ENCODE assay signal across 19 mouse cellular contexts in genomic region chr6:116633741-116634695, GRCm38 (mm10). TPM values are rescaled to one million over a fixed set of nuclear protein-coding genes. Genes with fewer than 3 reads are reported as not detected.
A peak's percentile ranks its signal among the peaks of the same experiment; 100 is the strongest.
DNase-seq lines count a peak whose midpoint lies in the region; ATAC-seq and TF ChIP-seq lines count a peak whose summit lies in the region.
"Had no signal": no experiment of that assay in that cellular context is flagged by ENCODE, and none has a peak within 500 bp of the region (broad histone marks: within the 10 kb centered on the region; RNA-seq: fewer than 3 reads in every experiment).

No protein-coding gene starts in this region.

- no peak overlapping the region for H3K9ac ChIP-seq in heart, embryonic 13.5 days
- no peak overlapping the region for H3K9ac ChIP-seq in lung, postnatal 0 days (replicated peaks; ENCODE audit: low read depth)
- H3K9ac ChIP-seq in intestine, postnatal 0 days (ENCODE audit: low read depth, low read length): no peak overlapping the region
- H3K9ac ChIP-seq in stomach, embryonic 16.5 days (ENCODE audit: low read length): no peak overlapping the region
- H3K9ac ChIP-seq: forebrain, embryonic 15.5 days; kidney, embryonic 15.5 days; neural tube, embryonic 12.5 days had no signal

- no peak overlapping the region for H3K4me3 ChIP-seq in heart, embryonic 13.5 days
- H3K4me3 ChIP-seq in lung, postnatal 0 days (ENCODE audit: low read depth, low read length): no peak overlapping the region
- H3K4me3 ChIP-seq in intestine, postnatal 0 days (ENCODE audit: low read depth, low read length): no peak overlapping the region
- no peak overlapping the region for H3K4me3 ChIP-seq in stomach, embryonic 16.5 days (replicated peaks; ENCODE audit: low read length)
- H3K4me3 ChIP-seq: forebrain, embryonic 15.5 days; kidney, embryonic 15.5 days; neural tube, embryonic 12.5 days had no signal

- H3K36me3 ChIP-seq in heart, embryonic 13.5 days: no peaks in the 10 kb centered on the region
- H3K36me3 ChIP-seq in lung, postnatal 0 days (ENCODE audit: insufficient read depth, low read length): no peaks in the 10 kb centered on the region
- no peaks in the 10 kb centered on the region for H3K36me3 ChIP-seq in intestine, postnatal 0 days (ENCODE audit: control insufficient read depth, insufficient read depth)
- no peaks in the 10 kb centered on the region for H3K36me3 ChIP-seq in stomach, embryonic 16.5 days (ENCODE audit: control insufficient read depth, insufficient read depth, low read length)
- H3K36me3 ChIP-seq: forebrain, embryonic 15.5 days; kidney, embryonic 15.5 days had no signal

- no peak for TF ChIP-seq CTCF in lung, postnatal 0 days (IDR thresholded peaks at IDR 0.05)
- no peak for TF ChIP-seq CTCF in intestine, postnatal 0 days (IDR thresholded peaks at IDR 0.05; ENCODE audit: low read depth)

- no peak for DNase-seq in heart, postnatal 4 days
- no peak for DNase-seq in lung, postnatal 0 days (ENCODE audit: low spot score)
- DNase-seq in lung, adult 18-20 months: no peak
- DNase-seq: adrenal gland, postnatal 10 days; cerebellum, adult 8-10 months; thymus, postnatal 14 days had no signal

- 89% methylated on average over 17 of the region's 17 CpGs for WGBS in heart, embryonic 13.5 days
- 86% methylated on average over 17 of the region's 17 CpGs for WGBS in lung, postnatal 0 days
- 89% methylated on average over 17 of the region's 17 CpGs for WGBS in intestine, postnatal 0 days
- 91% methylated on average over 17 of the region's 17 CpGs for WGBS in stomach, embryonic 16.5 days

- no peak for ATAC-seq in heart, embryonic 13.5 days (ENCODE audit: extremely low read depth, insufficient number of reproducible peaks, low FRiP score, low TSS enrichment)
- ATAC-seq in lung, postnatal 0 days: no peak
- ATAC-seq in intestine, postnatal 0 days: no peak
- no peak for ATAC-seq in stomach, embryonic 16.5 days (ENCODE audit: insufficient read depth, low FRiP score)
- ATAC-seq in erythroblast, adult 5-6 weeks (replicated peaks; ENCODE audit: low FRiP score, poor library complexity, severe bottlenecking): no peak
- ATAC-seq: forebrain, embryonic 15.5 days had no signal

- peak overlapping the region; percentile 98 for H3K27ac ChIP-seq in heart, embryonic 13.5 days (replicated peaks)
- H3K27ac ChIP-seq in lung, postnatal 0 days (ENCODE audit: low read length): peak overlapping the region; percentile 92
- H3K27ac ChIP-seq in intestine, postnatal 0 days (ENCODE audit: low read depth, low read length): peak overlapping the region; percentile 91; the same call in 1 of the 2 replicates
- peak overlapping the region; percentile 79; the same call in 1 of the 2 replicates for H3K27ac ChIP-seq in stomach, embryonic 16.5 days (ENCODE audit: low read length)
- H3K27ac ChIP-seq: forebrain, embryonic 15.5 days; neural tube, embryonic 12.5 days had no signal

- TF ChIP-seq EP300 in lung, postnatal 0 days (IDR thresholded peaks at IDR 0.05): no peak

- H3K27me3 ChIP-seq in heart, embryonic 13.5 days (replicated peaks): no peaks in the 10 kb centered on the region
- no peaks in the 10 kb centered on the region for H3K27me3 ChIP-seq in lung, postnatal 0 days (replicated peaks; ENCODE audit: insufficient read depth, low read length)
- no peaks in the 10 kb centered on the region for H3K27me3 ChIP-seq in intestine, postnatal 0 days (replicated peaks; ENCODE audit: control insufficient read depth, insufficient read depth, low read length)
- H3K27me3 ChIP-seq in stomach, embryonic 16.5 days (ENCODE audit: control insufficient read depth, insufficient read depth, low read length): no peaks in the 10 kb centered on the region
- H3K27me3 ChIP-seq: forebrain, embryonic 15.5 days; kidney, embryonic 15.5 days; neural tube, embryonic 12.5 days had no signal

- H3K9me3 ChIP-seq in heart, embryonic 13.5 days: no peaks in the 10 kb centered on the region
- H3K9me3 ChIP-seq in lung, postnatal 0 days (ENCODE audit: low read length): no peaks in the 10 kb centered on the region
- H3K9me3 ChIP-seq in intestine, postnatal 0 days (ENCODE audit: control insufficient read depth): no peaks in the 10 kb centered on the region
- no peaks in the 10 kb centered on the region for H3K9me3 ChIP-seq in stomach, embryonic 16.5 days (replicated peaks; ENCODE audit: control insufficient read depth, low read length)
- H3K9me3 ChIP-seq: forebrain, embryonic 15.5 days; kidney, embryonic 15.5 days; neural tube, embryonic 12.5 days had no signal

- H3K4me2 ChIP-seq in heart, embryonic 13.5 days: no peak overlapping the region
- no peak overlapping the region for H3K4me2 ChIP-seq in lung, postnatal 0 days (replicated peaks; ENCODE audit: low read depth, low read length)
- no peak overlapping the region for H3K4me2 ChIP-seq in intestine, postnatal 0 days (replicated peaks; ENCODE audit: low read depth)
- no peak overlapping the region for H3K4me2 ChIP-seq in stomach, embryonic 16.5 days (ENCODE audit: low read depth, low read length)
- H3K4me2 ChIP-seq: forebrain, embryonic 15.5 days; kidney, embryonic 15.5 days; neural tube, embryonic 12.5 days had no signal

- peaks cover 47% of the 10 kb centered on the region for H3K4me1 ChIP-seq in heart, embryonic 13.5 days
- H3K4me1 ChIP-seq in lung, postnatal 0 days (ENCODE audit: insufficient read depth, low read depth, low read length): peaks cover 20% of the 10 kb centered on the region; the same call in 1 of the 2 replicates
- H3K4me1 ChIP-seq in intestine, postnatal 0 days (replicated peaks; ENCODE audit: control insufficient read depth, insufficient read depth, low read length): peaks cover 9% of the 10 kb centered on the region; the same call in 1 of the 2 replicates
- peaks cover 3% of the 10 kb centered on the region; the same call in 1 of the 2 replicates for H3K4me1 ChIP-seq in stomach, embryonic 16.5 days (ENCODE audit: control insufficient read depth, insufficient read depth, low read length)
- H3K4me1 ChIP-seq: neural tube, embryonic 12.5 days had no signal

RNA-seq across cellular contexts. Expression of gene Zfp422, which starts 5.2 kb away (rescaled TPM):
- polyA plus RNA-seq in heart, embryonic 13.5 days (2015; fragmentation: Nextera tagmentation; extraction: Ambion mirVana): 82.4 and 83.3 TPM in 2 replicates
- 10 to 100 TPM; 36.7 to 43.5 TPM for total RNA-seq in heart, postnatal 4 days (2021)
- 58.1 and 64.4 TPM in 2 replicates for polyA plus RNA-seq in lung, postnatal 0 days (2015; fragmentation: Nextera tagmentation; extraction: Ambion mirVana)
- polyA plus RNA-seq in intestine, postnatal 0 days (2015; fragmentation: Nextera tagmentation; extraction: Ambion mirVana): 41.8 and 43.3 TPM in 2 replicates
- 119 and 123 TPM in 2 replicates for polyA plus RNA-seq in stomach, embryonic 16.5 days (2015; fragmentation: Nextera tagmentation; extraction: Ambion mirVana)
- 18.6 and 21.1 TPM in 2 replicates for total RNA-seq in erythroblast, adult 5-6 weeks (2015; ENCODE audit: low replicate concordance)
- total RNA-seq in erythroblast, adult 5-6 weeks (2017; ENCODE audit: low replicate concordance): 3.9 and 8.5 TPM in 2 replicates

RNA-seq across cellular contexts. Expression of gene Depp1, which starts 16.4 kb away (rescaled TPM):
- 16.1 and 17.5 TPM in 2 replicates for polyA plus RNA-seq in heart, embryonic 13.5 days (2015; fragmentation: Nextera tagmentation; extraction: Ambion mirVana)
- 10 to 100 TPM; 36.8 to 42.9 TPM for total RNA-seq in heart, postnatal 4 days (2021)
- 79.3 and 86.1 TPM in 2 replicates for polyA plus RNA-seq in lung, postnatal 0 days (2015; fragmentation: Nextera tagmentation; extraction: Ambion mirVana)
- 11.2 and 13.0 TPM in 2 replicates for polyA plus RNA-seq in intestine, postnatal 0 days (2015; fragmentation: Nextera tagmentation; extraction: Ambion mirVana)
- 30.6 and 40.4 TPM in 2 replicates for polyA plus RNA-seq in stomach, embryonic 16.5 days (2015; fragmentation: Nextera tagmentation; extraction: Ambion mirVana)
- total RNA-seq in erythroblast, adult 5-6 weeks (2015; ENCODE audit: low replicate concordance): not detected in 2 replicates
- total RNA-seq in erythroblast, adult 5-6 weeks (2017; ENCODE audit: low replicate concordance): 0.77 TPM in 1 of 2 replicates, not detected in the other

RNA-seq across cellular contexts. Expression of gene Rassf4, which starts 39.7 kb away (rescaled TPM):
- polyA plus RNA-seq in heart, embryonic 13.5 days (2015; fragmentation: Nextera tagmentation; extraction: Ambion mirVana): 5.5 and 6.4 TPM in 2 replicates
- total RNA-seq in heart, postnatal 4 days (2021): 1 to 10 TPM; 5.4 to 6.3 TPM
- 9.3 and 10.0 TPM in 2 replicates for polyA plus RNA-seq in lung, postnatal 0 days (2015; fragmentation: Nextera tagmentation; extraction: Ambion mirVana)
- polyA plus RNA-seq in intestine, postnatal 0 days (2015; fragmentation: Nextera tagmentation; extraction: Ambion mirVana): 6.4 and 6.7 TPM in 2 replicates
- polyA plus RNA-seq in stomach, embryonic 16.5 days (2015; fragmentation: Nextera tagmentation; extraction: Ambion mirVana): 8.8 and 10.3 TPM in 2 replicates
- total RNA-seq in erythroblast, adult 5-6 weeks (2015; ENCODE audit: low replicate concordance): 18.6 and 21.1 TPM in 2 replicates
- total RNA-seq in erythroblast, adult 5-6 weeks (2017; ENCODE audit: low replicate concordance): 9.5 and 13.4 TPM in 2 replicates

RNA-seq across cellular contexts. Expression of gene Olfr215, which starts 50.0 kb away (rescaled TPM):
- polyA plus RNA-seq in heart, embryonic 13.5 days (2015; fragmentation: Nextera tagmentation; extraction: Ambion mirVana): not detected in 2 replicates
- total RNA-seq in heart, postnatal 4 days (2021): not detected
- polyA plus RNA-seq in lung, postnatal 0 days (2015; fragmentation: Nextera tagmentation; extraction: Ambion mirVana): not detected in 2 replicates
- polyA plus RNA-seq in intestine, postnatal 0 days (2015; fragmentation: Nextera tagmentation; extraction: Ambion mirVana): not detected in 2 replicates
- polyA plus RNA-seq in stomach, embryonic 16.5 days (2015; fragmentation: Nextera tagmentation; extraction: Ambion mirVana): not detected in 2 replicates
- not detected in 2 replicates for total RNA-seq in erythroblast, adult 5-6 weeks (2015; ENCODE audit: low replicate concordance)
- not detected in 2 replicates for total RNA-seq in erythroblast, adult 5-6 weeks (2017; ENCODE audit: low replicate concordance)
- total RNA-seq: adrenal gland, postnatal 10 days; heart, postnatal 14 days; layer of hippocampus, adult 8-10 months; left cerebral cortex, adult 8-10 months; megakaryocyte, adult 5-6 weeks had no signal
- polyA plus RNA-seq: cortical plate, adult 2 months; forebrain, embryonic 15.5 days; kidney, embryonic 15.5 days; limb, embryonic 14.5 days; neural tube, embryonic 12.5 days had no signal
